Mouse (Mus musculus) CH12.LX (cell line): ENCODE measurements at regions not wholly inside any gene's neighbourhood (a gene's known extent, or its start where the extent isn't known, plus 50 kb on each side); places are given as distances from the start of the nearest gene placed in this dataset.

ENCODE experiments used
- DNase-seq: peaks from one replicate; pipeline ENCODE4 v3.0.0-alpha.2; 2013; ENCODE audit errors: extremely low read depth
- H3K27ac ChIP-seq: 2 replicates; pipeline ENCODE4 v1.5.1; 2012; ENCODE audit warnings: low read depth, mild to moderate bottlenecking, control low read depth, moderate library complexity; ENCODE audit not compliant: insufficient read depth
- H3K27me3 ChIP-seq: replicated peaks from 2 replicates; pipeline ENCODE3; 2012; ENCODE audit warnings: inconsistent platforms
- H3K36me3 ChIP-seq, 2 experiments: replicated peaks in 1 of 2; 2 replicates each; pipeline versions ENCODE3 to v1.6.1; 2012; ENCODE audit warnings: inconsistent platforms in 1 of 2, low read length in 1 of 2, mild to moderate bottlenecking in 1 of 2, mixed read lengths in 1 of 2, moderate library complexity in 1 of 2; ENCODE audit not compliant: control insufficient read depth in 1 of 2, insufficient read depth in 1 of 2
- H3K4me1 ChIP-seq, 2 experiments: 2 replicates each; pipeline ENCODE4 v1.6.1; 2012; ENCODE audit warnings: inconsistent platforms in 1 of 2, moderate library complexity in 1 of 2; ENCODE audit not compliant: insufficient read depth in 2 of 2, control insufficient read depth in 1 of 2
- H3K4me2 ChIP-seq: 2 replicates; pipeline ENCODE4 v1.6.1; 2012; ENCODE audit warnings: low read depth, mild to moderate bottlenecking, control low read depth; ENCODE audit not compliant: poor library complexity, insufficient read depth, severe bottlenecking
- H3K4me3 ChIP-seq, 3 experiments: fragments of 150-350 bp in 1 of 3; sonication (generic) in 1 of 3; replicated peaks in 1 of 3; 2 replicates each; pipeline versions ENCODE3 to v1.5.1; 2011 to 2012; ENCODE audit warnings: low read depth in 2 of 3, low read length in 2 of 3, mild to moderate bottlenecking in 2 of 3, moderate library complexity in 2 of 3, control low read depth in 1 of 3, improper control_type of control experiment in 1 of 3, inconsistent platforms in 1 of 3, mixed read lengths in 1 of 3; ENCODE audit not compliant: poor library complexity in 1 of 3
- H3K79me2 ChIP-seq: replicated peaks from 2 replicates; pipeline ENCODE4 v1.6.1; 2012; ENCODE audit warnings: mild to moderate bottlenecking, moderate library complexity; ENCODE audit not compliant: control insufficient read depth, poor library complexity, insufficient read depth, severe bottlenecking; ENCODE audit errors: extremely low read depth
- H3K9ac ChIP-seq: 2 replicates; pipeline ENCODE4 v1.6.1; 2012; ENCODE audit warnings: low read depth, mild to moderate bottlenecking, control low read depth, moderate library complexity; ENCODE audit not compliant: insufficient read depth
- H3K9me3 ChIP-seq: replicated peaks from 2 replicates; pipeline ENCODE3; 2012; ENCODE audit warnings: low read length, inconsistent platforms, mixed read lengths
- CHD1 ChIP-seq: IDR thresholded peaks from 2 replicates; pipeline ENCODE4 v1.6.1; 2012; ENCODE audit warnings: low read depth, low read length, improper control_type of control experiment, inconsistent platforms
- CHD2 ChIP-seq: IDR thresholded peaks from 2 replicates; pipeline ENCODE4 v1.6.1; 2011; ENCODE audit warnings: low read length, improper control_type of control experiment
- E2F4 ChIP-seq: IDR thresholded peaks from 2 replicates; pipeline ENCODE4 v1.6.1; 2011; ENCODE audit warnings: low read depth, low read length, improper control_type of control experiment; ENCODE audit not compliant: insufficient replicate concordance
- EP300 ChIP-seq: IDR thresholded peaks from 2 replicates; pipeline ENCODE4 v1.6.1; 2011; ENCODE audit warnings: low read length, improper control_type of control experiment
- ETS1 ChIP-seq: conservative IDR thresholded peaks from 2 replicates; pipeline ENCODE4 v1.6.1; 2012; ENCODE audit warnings: low read depth, mild to moderate bottlenecking, inconsistent platforms, low read length, improper control_type of control experiment, moderate library complexity
- GABPA ChIP-seq: IDR thresholded peaks from 2 replicates; pipeline ENCODE4 v1.6.1; 2012; ENCODE audit warnings: low read depth, low read length, improper control_type of control experiment, inconsistent platforms; ENCODE audit not compliant: insufficient replicate concordance
- IRF4 ChIP-seq: IDR thresholded peaks from 2 replicates; pipeline ENCODE4 v1.6.1; 2014; ENCODE audit warnings: low read depth, mild to moderate bottlenecking, inconsistent platforms, low read length, improper control_type of control experiment
- JUN ChIP-seq: IDR thresholded peaks from 2 replicates; pipeline ENCODE4 v1.6.1; 2011; ENCODE audit warnings: low read depth, mild to moderate bottlenecking, low read length, improper control_type of control experiment, moderate library complexity; ENCODE audit not compliant: insufficient read depth
- JUND ChIP-seq: conservative IDR thresholded peaks from 2 replicates; pipeline ENCODE4 v1.6.1; 2011; ENCODE audit warnings: low read depth, low read length, improper control_type of control experiment
- KAT2A ChIP-seq: IDR thresholded peaks from 2 replicates; pipeline ENCODE4 v1.6.1; 2012; ENCODE audit warnings: low read length, improper control_type of control experiment, inconsistent platforms; ENCODE audit not compliant: insufficient replicate concordance
- MAFK ChIP-seq: IDR thresholded peaks from 2 replicates; pipeline ENCODE4 v1.6.1; 2011; ENCODE audit warnings: low read length, improper control_type of control experiment; ENCODE audit not compliant: insufficient replicate concordance
- MAZ ChIP-seq: IDR thresholded peaks from 2 replicates; pipeline ENCODE4 v1.6.1; 2012; ENCODE audit warnings: low read depth, mild to moderate bottlenecking, inconsistent platforms, low read length, improper control_type of control experiment, moderate library complexity
- MEF2A ChIP-seq: IDR thresholded peaks from 2 replicates; pipeline ENCODE4 v1.6.1; 2014; ENCODE audit warnings: low read depth, mild to moderate bottlenecking, inconsistent platforms, low read length, improper control_type of control experiment, borderline replicate concordance
- MXI1 ChIP-seq: IDR thresholded peaks from 2 replicates; pipeline ENCODE4 v1.6.1; 2011; ENCODE audit warnings: mild to moderate bottlenecking, low read depth, low read length, improper control_type of control experiment
- MYC ChIP-seq: IDR thresholded peaks from 2 replicates; pipeline ENCODE4 v1.6.1; 2011; ENCODE audit warnings: low read depth, mild to moderate bottlenecking, improper control_type of control experiment, low read length
- NRF1 ChIP-seq: IDR thresholded peaks from 2 replicates; pipeline ENCODE4 v1.6.1; 2014; ENCODE audit warnings: low read depth, mild to moderate bottlenecking, inconsistent platforms, low read length, improper control_type of control experiment, moderate library complexity
- PAX5 ChIP-seq: IDR thresholded peaks from 2 replicates; pipeline ENCODE4 v1.6.1; 2012; ENCODE audit warnings: low read length, inconsistent platforms, mixed read lengths
- POLR2A ChIP-seq: IDR thresholded peaks from 2 replicates; pipeline ENCODE4 v1.6.1; 2011; ENCODE audit warnings: low read depth, mild to moderate bottlenecking, improper control_type of control experiment, low read length
- TBP ChIP-seq: conservative IDR thresholded peaks from 2 replicates; pipeline ENCODE4 v1.6.1; 2011; ENCODE audit warnings: low read depth, low read length, improper control_type of control experiment
- TCF12 ChIP-seq: IDR thresholded peaks from 2 replicates; pipeline ENCODE4 v1.6.1; 2014; ENCODE audit warnings: low read depth, mild to moderate bottlenecking, inconsistent platforms, low read length, improper control_type of control experiment
- USF1 ChIP-seq: IDR thresholded peaks from 2 replicates; pipeline ENCODE4 v1.6.1; 2014; ENCODE audit warnings: low read depth, mild to moderate bottlenecking, inconsistent platforms, low read length, improper control_type of control experiment
- USF2 ChIP-seq: conservative IDR thresholded peaks from 2 replicates; pipeline ENCODE4 v1.6.1; 2011; ENCODE audit warnings: low read depth, low read length, improper control_type of control experiment
- ZKSCAN1 ChIP-seq: IDR thresholded peaks from 2 replicates; pipeline ENCODE4 v1.6.1; 2012; ENCODE audit warnings: low read depth, inconsistent platforms, low read length, improper control_type of control experiment, borderline replicate concordance
- ZMIZ1 ChIP-seq: IDR thresholded peaks from 2 replicates; pipeline ENCODE4 v1.6.1; 2012; ENCODE audit warnings: low read depth, mild to moderate bottlenecking, inconsistent platforms, low read length, improper control_type of control experiment
- ZNF384 ChIP-seq: IDR thresholded peaks from 2 replicates; pipeline ENCODE4 v1.6.1; 2012; ENCODE audit warnings: low read depth, low read length, improper control_type of control experiment, inconsistent platforms
- dilution Hi-C: fragments of 300-500 bp; cut with MboI; formaldehyde crosslinking; loops from 2 replicates; pipeline ENCODE4 v1.14.3; 2020; ENCODE audit warnings: low sequenced_read_pairs; ENCODE audit not compliant: extremely low pct_unique_long_range_greater_than_20kb, extremely low pct_ligation_motif_present
- in situ Hi-C: fragments of 300-500 bp; cut with MboI; formaldehyde crosslinking; loops from 3 replicates; pipeline ENCODE4 v1.14.3; 2019; ENCODE audit warnings: low sequenced_read_pairs, low pct_ligation_motif_present, low pct_unique_long_range_greater_than_20kb, mixed read lengths

DNA sequence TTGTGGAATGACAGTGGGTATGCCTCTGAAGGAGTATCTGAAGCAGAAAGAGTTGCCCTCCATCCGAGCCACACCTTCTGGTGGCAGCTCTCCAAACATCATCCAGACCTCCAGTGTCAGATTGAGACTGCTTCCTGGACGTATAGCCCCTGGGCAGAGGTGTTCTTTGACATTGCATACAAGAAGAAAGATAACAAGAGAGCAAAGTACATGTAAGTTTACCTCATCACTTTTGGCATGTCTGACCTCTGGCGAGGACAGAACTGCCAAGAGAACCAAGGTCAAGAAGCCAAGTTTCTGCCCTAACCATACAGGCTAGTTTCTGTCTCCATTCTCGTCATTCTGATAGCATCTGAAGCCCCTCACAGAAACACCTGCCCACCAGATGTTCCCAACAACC is 57.5 kb upstream of the Nmd3 start:
- H3K36me3 ChIP-seq: no peaks in the 10 kb centered on the region

GRCm38 (mm10) chr3:69658185-69658584 is 59.4 kb upstream of the B3galnt1 start:
- dilution Hi-C loops: no loop called here

More for the DNA sequence above, 57.5 kb upstream of the Nmd3 start:
- dilution Hi-C loops (no loop called here), in situ Hi-C loops (no loop called here)
- no peak overlapping the region for H3K9ac ChIP-seq
- H3K27me3 ChIP-seq: no peaks in the 10 kb centered on the region
- no peaks in the 10 kb centered on the region for H3K79me2 ChIP-seq
- no peak overlapping the region for H3K27ac ChIP-seq
- no peak overlapping the region for H3K4me3 ChIP-seq
- H3K4me1 ChIP-seq: no peaks in the 10 kb centered on the region
- H3K9me3 ChIP-seq: no peaks in the 10 kb centered on the region
- DNase-seq: no peak
- TF ChIP-seq ETS1: no peak
- TF ChIP-seq USF2: no peak
- TF ChIP-seq NRF1: no peak
- no peak overlapping the region for H3K4me2 ChIP-seq

DNA sequence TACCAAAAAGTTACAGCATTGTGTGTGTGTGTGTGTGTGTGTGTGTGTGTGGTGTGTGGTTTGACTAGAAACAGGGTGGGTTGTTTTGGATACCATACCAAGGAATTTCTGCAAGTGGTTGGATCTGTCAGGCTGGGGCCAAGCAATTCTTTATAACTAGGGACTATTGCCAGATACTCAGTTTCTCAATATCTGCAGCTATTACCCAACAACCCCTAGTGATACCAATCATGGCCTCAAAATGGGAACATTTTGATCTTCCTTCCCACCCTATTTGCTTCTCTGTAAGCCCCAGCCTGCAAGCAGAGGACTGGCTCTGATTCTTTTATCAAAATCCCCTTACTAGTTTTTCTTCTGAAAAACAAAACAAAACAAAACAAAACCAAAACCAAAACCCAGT is 58.8 kb upstream of the B3galnt1 start:
- H3K9me3 ChIP-seq: no peaks in the 10 kb centered on the region
- H3K4me2 ChIP-seq: no peak overlapping the region
- H3K27ac ChIP-seq: no peak overlapping the region
- H3K79me2 ChIP-seq: no peaks in the 10 kb centered on the region
- TF ChIP-seq MXI1: no peak
- TF ChIP-seq ETS1: no peak
- no peak for TF ChIP-seq USF1
- TF ChIP-seq MAFK: no peak
- TF ChIP-seq JUND: no peak
- TF ChIP-seq USF2: no peak
- no peak for TF ChIP-seq CHD1
- TF ChIP-seq KAT2A: no peak
- no peak for TF ChIP-seq IRF4
- TF ChIP-seq EP300: no peak
- TF ChIP-seq E2F4: no peak
- TF ChIP-seq, all 38 proteins: peak for 0
- in situ Hi-C loops (no loop called here), dilution Hi-C loops (no loop called here)
- peaks cover 0 to 10% of the 10 kb centered on the region in 2 experiments; a peak in 1 of 4 replicates for H3K4me1 ChIP-seq
- DNase-seq: no peak
- no peak overlapping the region for H3K9ac ChIP-seq
- no peaks in the 10 kb centered on the region for H3K36me3 ChIP-seq
- H3K4me3 ChIP-seq: no peak overlapping the region
- no peaks in the 10 kb centered on the region for H3K27me3 ChIP-seq

More at GRCm38 (mm10) chr3:69658185-69658584, 59.4 kb upstream of the B3galnt1 start:
- Histone ChIP-seq H3K4me2 (no peak overlapping the region), H3K4me1 (peaks cover 0 to 10% of the 10 kb centered on the region in 2 experiments; a peak in 1 of 4 replicates), H3K4me3 (no peak overlapping the region), H3K9me3 (no peaks in the 10 kb centered on the region), H3K9ac (no peak overlapping the region), H3K27ac (no peak overlapping the region), H3K79me2 (no peaks in the 10 kb centered on the region), H3K36me3 (no peaks in the 10 kb centered on the region), H3K27me3 (no peaks in the 10 kb centered on the region)
- in situ Hi-C loops: no loop called here
- no peak for TF ChIP-seq ZKSCAN1
- TF ChIP-seq MEF2A: no peak
- TF ChIP-seq PAX5: no peak
- TF ChIP-seq JUND: no peak
- no peak for TF ChIP-seq JUN
- TF ChIP-seq ZMIZ1: no peak
- TF ChIP-seq MAZ: no peak
- no peak for TF ChIP-seq TBP
- no peak for TF ChIP-seq GABPA
- TF ChIP-seq CHD1: no peak
- no peak for TF ChIP-seq ETS1
- TF ChIP-seq MYC: no peak
- no peak for TF ChIP-seq IRF4
- TF ChIP-seq MAFK: no peak
- no peak for TF ChIP-seq TCF12
- no peak for TF ChIP-seq CHD2
- TF ChIP-seq POLR2A: no peak
- no peak for TF ChIP-seq ZNF384
- TF ChIP-seq USF2: no peak
- no peak for DNase-seq
